Comparison of ENCODE assay signal across 15 mouse cellular contexts in genomic region chr7:128321260-128321659, GRCm38 (mm10). TPM values are rescaled to one million over a fixed set of nuclear protein-coding genes. Genes with fewer than 3 reads are reported as not detected.
DNase-seq lines count a peak whose midpoint lies in the region; ATAC-seq and TF ChIP-seq lines count a peak whose summit lies in the region.
"Had no signal": no experiment of that assay in that cellular context is flagged by ENCODE, and none has a peak within 500 bp of the region (broad histone marks: within the 10 kb centered on the region; RNA-seq: fewer than 3 reads in every experiment).

No protein-coding gene starts in this region.

- peak overlapping the region; percentile 35 for H3K4me2 ChIP-seq in lung, embryonic 14.5 days
- H3K4me2 ChIP-seq in embryonic facial prominence, embryonic 12.5 days (replicated peaks): no peak overlapping the region
- peak overlapping the region; percentile 12; the same call in 1 of the 2 replicates for H3K4me2 ChIP-seq in intestine, embryonic 15.5 days (replicated peaks)
- H3K4me2 ChIP-seq in midbrain, embryonic 16.5 days (ENCODE audit: low read length): no peak overlapping the region

- WGBS in lung, embryonic 14.5 days: 42% methylated on average over 7 of the region's 7 CpGs
- WGBS in embryonic facial prominence, embryonic 12.5 days: 48% methylated on average over 7 of the region's 7 CpGs
- WGBS in intestine, embryonic 15.5 days: 46% methylated on average over 7 of the region's 7 CpGs
- WGBS in midbrain, embryonic 16.5 days: 75% methylated on average over 7 of the region's 7 CpGs

- TF ChIP-seq CTCF in lung, embryonic 14.5 days (IDR thresholded peaks at IDR 0.05; ENCODE audit: low read depth): no peak

- H3K9ac ChIP-seq in lung, embryonic 14.5 days: no peak overlapping the region
- no peak overlapping the region for H3K9ac ChIP-seq in embryonic facial prominence, embryonic 12.5 days
- no peak overlapping the region for H3K9ac ChIP-seq in intestine, embryonic 15.5 days
- H3K9ac ChIP-seq in midbrain, embryonic 16.5 days (ENCODE audit: low read depth, low read length): no peak overlapping the region

- no peaks in the 10 kb centered on the region for H3K27me3 ChIP-seq in lung, embryonic 14.5 days (ENCODE audit: insufficient read depth, low read length)
- H3K27me3 ChIP-seq in embryonic facial prominence, embryonic 12.5 days: no peaks in the 10 kb centered on the region
- no peaks in the 10 kb centered on the region for H3K27me3 ChIP-seq in intestine, embryonic 15.5 days (replicated peaks)
- no peaks in the 10 kb centered on the region; the same call in 1 of the 2 replicates for H3K27me3 ChIP-seq in midbrain, embryonic 16.5 days (ENCODE audit: control insufficient read depth, insufficient read depth, low read depth, low read length)

- H3K27ac ChIP-seq in lung, embryonic 14.5 days (ENCODE audit: low read depth): peak overlapping the region; percentile 91
- H3K27ac ChIP-seq in embryonic facial prominence, embryonic 12.5 days: no peak overlapping the region
- peak overlapping the region; percentile 84 for H3K27ac ChIP-seq in intestine, embryonic 15.5 days
- no peak overlapping the region for H3K27ac ChIP-seq in midbrain, embryonic 16.5 days (ENCODE audit: low read length)
- H3K27ac ChIP-seq: forebrain, embryonic 10.5 days; hindbrain, embryonic 10.5 days had no signal

- H3K36me3 ChIP-seq in lung, embryonic 14.5 days (ENCODE audit: insufficient read depth): no peaks in the 10 kb centered on the region
- no peaks in the 10 kb centered on the region for H3K36me3 ChIP-seq in embryonic facial prominence, embryonic 12.5 days
- H3K36me3 ChIP-seq in intestine, embryonic 15.5 days: no peaks in the 10 kb centered on the region
- no peaks in the 10 kb centered on the region for H3K36me3 ChIP-seq in midbrain, embryonic 16.5 days (ENCODE audit: control insufficient read depth, insufficient read depth, low read length)
- H3K36me3 ChIP-seq: forebrain, embryonic 10.5 days; hindbrain, embryonic 10.5 days had no signal

- DNase-seq in lung, embryonic 14.5 days: peak; percentile 95
- DNase-seq in lung, postnatal 14 days: no peak
- DNase-seq in adrenal gland, adult 8-10 months: no peak
- DNase-seq: cerebellum, postnatal 14 days; gastrocnemius, postnatal 10 days; kidney, adult 9 months; retina, postnatal 1 day had no signal

- H3K4me3 ChIP-seq in lung, embryonic 14.5 days (ENCODE audit: low read depth, low read length): no peak overlapping the region
- no peak overlapping the region for H3K4me3 ChIP-seq in embryonic facial prominence, embryonic 12.5 days
- no peak overlapping the region for H3K4me3 ChIP-seq in intestine, embryonic 15.5 days (replicated peaks)
- H3K4me3 ChIP-seq in midbrain, embryonic 16.5 days (ENCODE audit: low read depth, low read length): no peak overlapping the region
- H3K4me3 ChIP-seq: forebrain, embryonic 10.5 days; hindbrain, embryonic 10.5 days had no signal

- no peaks in the 10 kb centered on the region for H3K9me3 ChIP-seq in lung, embryonic 14.5 days (ENCODE audit: low read depth, low read length)
- H3K9me3 ChIP-seq in embryonic facial prominence, embryonic 12.5 days: no peaks in the 10 kb centered on the region
- no peaks in the 10 kb centered on the region for H3K9me3 ChIP-seq in intestine, embryonic 15.5 days
- H3K9me3 ChIP-seq in midbrain, embryonic 16.5 days (replicated peaks; ENCODE audit: control insufficient read depth, low read length, poor library complexity, severe bottlenecking): no peaks in the 10 kb centered on the region
- H3K9me3 ChIP-seq: forebrain, embryonic 10.5 days; hindbrain, embryonic 10.5 days; megakaryocyte, embryonic 14.5 days had no signal

- peaks cover 21% of the 10 kb centered on the region; the same call in 1 of the 2 replicates for H3K4me1 ChIP-seq in lung, embryonic 14.5 days (ENCODE audit: insufficient read depth)
- H3K4me1 ChIP-seq in embryonic facial prominence, embryonic 12.5 days: peaks cover 16% of the 10 kb centered on the region
- peaks cover 19% of the 10 kb centered on the region; the same call in 1 of the 2 replicates for H3K4me1 ChIP-seq in intestine, embryonic 15.5 days (replicated peaks)
- no peaks in the 10 kb centered on the region for H3K4me1 ChIP-seq in midbrain, embryonic 16.5 days (ENCODE audit: control insufficient read depth, insufficient read depth, low read length)

- peak; percentile 95 for ATAC-seq in lung, embryonic 14.5 days (ENCODE audit: insufficient read depth)
- ATAC-seq in embryonic facial prominence, embryonic 12.5 days (ENCODE audit: insufficient number of reproducible peaks, insufficient read depth, low FRiP score, low TSS enrichment): 0 out of 2 replicates have a peak, but pooled peaks have one; percentile 22
- ATAC-seq in intestine, embryonic 15.5 days: peak; percentile 79
- ATAC-seq in megakaryocyte progenitor cell, adult 5-6 weeks (replicated peaks; ENCODE audit: poor library complexity): peak; percentile 23; the same call in 1 of the 2 replicates
- no peak for ATAC-seq in midbrain, embryonic 16.5 days

RNA-seq across cellular contexts. Expression of gene BC017158, which starts 23.3 kb away (rescaled TPM):
- 38.6 and 40.4 TPM in 2 replicates for polyA plus RNA-seq in lung, embryonic 14.5 days (2014; fragmentation: Nextera tagmentation; extraction: Ambion mirVana)
- 26.3 TPM in 2 replicates for polyA plus RNA-seq in embryonic facial prominence, embryonic 12.5 days (2016; fragmentation: Nextera tagmentation; extraction: Ambion mirVana)
- polyA plus RNA-seq in intestine, embryonic 15.5 days (2015; fragmentation: Nextera tagmentation; extraction: Ambion mirVana): 43.0 and 51.0 TPM in 2 replicates
- total RNA-seq in megakaryocyte progenitor cell, adult 5-6 weeks (2015): 34.2 and 39.5 TPM in 2 replicates
- total RNA-seq in megakaryocyte progenitor cell, adult 5-6 weeks (2017): 20.5 and 25.3 TPM in 2 replicates
- 22.9 and 25.9 TPM in 2 replicates for polyA plus RNA-seq in midbrain, embryonic 16.5 days (2015; fragmentation: Nextera tagmentation; extraction: Ambion mirVana)
- total RNA-seq in adrenal gland, adult 8-10 months (2022): 10 to 100 TPM; 33.0 to 64.0 (median 46.6) TPM

RNA-seq across cellular contexts. Expression of gene Slc5a2, which starts 55.8 kb away (rescaled TPM):
- 0.37 TPM in 1 of 2 replicates, not detected in the other for polyA plus RNA-seq in lung, embryonic 14.5 days (2014; fragmentation: Nextera tagmentation; extraction: Ambion mirVana)
- 0.35 TPM in 1 of 2 replicates, not detected in the other for polyA plus RNA-seq in embryonic facial prominence, embryonic 12.5 days (2016; fragmentation: Nextera tagmentation; extraction: Ambion mirVana)
- polyA plus RNA-seq in intestine, embryonic 15.5 days (2015; fragmentation: Nextera tagmentation; extraction: Ambion mirVana): 0.20 and 0.24 TPM in 2 replicates
- not detected in 2 replicates for total RNA-seq in megakaryocyte progenitor cell, adult 5-6 weeks (2015)
- total RNA-seq in megakaryocyte progenitor cell, adult 5-6 weeks (2017): not detected in 2 replicates
- not detected in 2 replicates for polyA plus RNA-seq in midbrain, embryonic 16.5 days (2015; fragmentation: Nextera tagmentation; extraction: Ambion mirVana)
- not detected for total RNA-seq in adrenal gland, adult 8-10 months (2022)
- total RNA-seq: gastrocnemius, postnatal 10 days; left cerebral cortex, adult 8-10 months had no signal
- polyA plus RNA-seq: forebrain, embryonic 10.5 days had no signal

Comparison
In these comparisons a context has a peak if more than half of its experiments do, and no peak if none do; other contexts are left out.
1. H3K27ac ChIP-seq: peak in lung, embryonic 14.5 days (single experiment) and intestine, embryonic 15.5 days (single experiment); none in embryonic facial prominence, embryonic 12.5 days (single experiment) and midbrain, embryonic 16.5 days (single experiment).
2. H3K4me2 ChIP-seq: peak in lung, embryonic 14.5 days (single experiment) and intestine, embryonic 15.5 days (single experiment); none in embryonic facial prominence, embryonic 12.5 days (single experiment) and midbrain, embryonic 16.5 days (single experiment).